7 mouse cellular contexts compared by ENCODE assay signal in genomic region chr11:106007821-106008220, GRCm38 (mm10). TPM values are rescaled to one million over a fixed set of nuclear protein-coding genes. Genes with fewer than 3 reads are reported as not detected.
DNase-seq lines count a peak whose midpoint lies in the region; TF ChIP-seq lines count a peak whose summit lies in the region.

TSS of gene Kcnh6 (plus strand) at chr11:106008124.

- no peak for TF ChIP-seq POLR2A in embryonic fibroblast, embryonic 13.5 days (IDR thresholded peaks at IDR 0.05; ENCODE audit: low read depth, low read length)

- peaks cover 36% of the 10 kb centered on the region for H3K27me3 ChIP-seq in limb, embryonic 10.5 days (ENCODE audit: low read depth, poor library complexity, severe bottlenecking)
- peaks cover 16% of the 10 kb centered on the region for H3K27me3 ChIP-seq in midbrain, embryonic 10.5 days (ENCODE audit: low read depth, poor library complexity, severe bottlenecking)

- no peak for TF ChIP-seq CTCF in embryonic fibroblast, embryonic 13.5 days (IDR thresholded peaks at IDR 0.05; ENCODE audit: borderline replicate concordance, insufficient read depth, low read length)

- no peaks in the 10 kb centered on the region for H3K4me1 ChIP-seq in embryonic fibroblast, embryonic 13.5 days (ENCODE audit: control insufficient read depth, insufficient read depth, low read length)
- peaks cover 11% of the 10 kb centered on the region for H3K4me1 ChIP-seq in limb, embryonic 10.5 days
- peaks cover 20% of the 10 kb centered on the region for H3K4me1 ChIP-seq in midbrain, embryonic 10.5 days

- no peak within 1 kb of the TSS for H3K27ac ChIP-seq in embryonic fibroblast, embryonic 13.5 days (ENCODE audit: insufficient read depth, low read length)
- no peak within 1 kb of the TSS for H3K27ac ChIP-seq in limb, embryonic 10.5 days
- H3K27ac ChIP-seq in midbrain, embryonic 10.5 days (replicated peaks), result no peak within 1 kb of the TSS

- H3K4me3 ChIP-seq in embryonic fibroblast, embryonic 13.5 days (ENCODE audit: insufficient read depth, low read length), result 0 out of 2 replicates have a peak within 1 kb of the TSS, but pooled peaks have one; percentile 7
- peak within 1 kb of the TSS; percentile 38 for H3K4me3 ChIP-seq in limb, embryonic 10.5 days
- H3K4me3 ChIP-seq in midbrain, embryonic 10.5 days, result peak within 1 kb of the TSS; percentile 41

- H3K36me3 ChIP-seq in limb, embryonic 10.5 days, result no peaks in the 10 kb centered on the region
- no peaks in the 10 kb centered on the region for H3K36me3 ChIP-seq in midbrain, embryonic 10.5 days

- intact Hi-C loops in heart, postnatal 36 days (cut with DNase I), result no loop called here

- DNase-seq in adrenal gland, adult 18-20 months (ENCODE audit: low spot score in 2 of 2), result peak; percentile 70 to 72
- DNase-seq in heart, postnatal 36 days, result peak; percentile 71 to 80
- peak; percentile 93 for DNase-seq in limb, embryonic 10.5 days (ENCODE audit: low spot score)
- DNase-seq in midbrain, embryonic 10.5 days (ENCODE audit: low spot score), result peak; percentile 73
- peak; percentile 65 to 90 for DNase-seq in spleen, postnatal 4 days (ENCODE audit: low spot score in 2 of 2)
- no peak for DNase-seq in layer of hippocampus, adult 11-12 months (ENCODE audit: low spot score)

- no peaks in the 10 kb centered on the region for H3K9me3 ChIP-seq in limb, embryonic 10.5 days (replicated peaks)
- H3K9me3 ChIP-seq in midbrain, embryonic 10.5 days (replicated peaks), result no peaks in the 10 kb centered on the region

- WGBS in limb, embryonic 10.5 days, result under 1% methylated on average over 25 of the region's 25 CpGs
- 0% methylated on average over 24 of the region's 25 CpGs for WGBS in midbrain, embryonic 10.5 days

RNA-seq across cellular contexts. Expression of gene Kcnh6, which starts in this region (rescaled TPM):
- total RNA-seq in adrenal gland, adult 18-20 months (2021), result under 1 TPM in 1 of 2 experiments, not detected in 1; 0.29 TPM
- not detected in 2 replicates for polyA plus RNA-seq in embryonic fibroblast, embryonic 13.5 days (2011; ENCODE audit: insufficient read length, low read depth, missing spikeins)
- total RNA-seq in heart, postnatal 36 days (2021), result under 1 TPM in 1 of 2 experiments, not detected in 1; 0.16 TPM
- 0.24 and 0.36 TPM in 2 replicates for polyA plus RNA-seq in limb, embryonic 10.5 days (2016; fragmentation: Nextera tagmentation; extraction: Ambion mirVana)
- 0.31 and 0.33 TPM in 2 replicates for polyA plus RNA-seq in midbrain, embryonic 10.5 days (2016; fragmentation: Nextera tagmentation; extraction: Ambion mirVana)

Comparison
In these comparisons a context has a peak if more than half of its experiments do, and no peak if none do; other contexts are left out.
1. Peak in DNase-seq in adrenal gland, adult 18-20 months; RNA of the gene not detected or under 1 TPM.
2. Peak in DNase-seq in heart, postnatal 36 days; RNA of the gene not detected or under 1 TPM.
3. Peak in DNase-seq and H3K4me3 ChIP-seq in limb, embryonic 10.5 days; RNA of the gene not detected or under 1 TPM.
4. Peak in DNase-seq and H3K4me3 ChIP-seq in midbrain, embryonic 10.5 days; RNA of the gene not detected or under 1 TPM.